Mouse (Mus musculus) embryo, embryonic 10 days (tissue): ENCODE measurements around the gene Hint1.

Experiments used
- DNase-seq: peaks from one replicate; pipeline ENCODE4 v3.0.0-alpha.2; 2015; ENCODE audit warnings: low spot score

Gene Hint1

DNA sequence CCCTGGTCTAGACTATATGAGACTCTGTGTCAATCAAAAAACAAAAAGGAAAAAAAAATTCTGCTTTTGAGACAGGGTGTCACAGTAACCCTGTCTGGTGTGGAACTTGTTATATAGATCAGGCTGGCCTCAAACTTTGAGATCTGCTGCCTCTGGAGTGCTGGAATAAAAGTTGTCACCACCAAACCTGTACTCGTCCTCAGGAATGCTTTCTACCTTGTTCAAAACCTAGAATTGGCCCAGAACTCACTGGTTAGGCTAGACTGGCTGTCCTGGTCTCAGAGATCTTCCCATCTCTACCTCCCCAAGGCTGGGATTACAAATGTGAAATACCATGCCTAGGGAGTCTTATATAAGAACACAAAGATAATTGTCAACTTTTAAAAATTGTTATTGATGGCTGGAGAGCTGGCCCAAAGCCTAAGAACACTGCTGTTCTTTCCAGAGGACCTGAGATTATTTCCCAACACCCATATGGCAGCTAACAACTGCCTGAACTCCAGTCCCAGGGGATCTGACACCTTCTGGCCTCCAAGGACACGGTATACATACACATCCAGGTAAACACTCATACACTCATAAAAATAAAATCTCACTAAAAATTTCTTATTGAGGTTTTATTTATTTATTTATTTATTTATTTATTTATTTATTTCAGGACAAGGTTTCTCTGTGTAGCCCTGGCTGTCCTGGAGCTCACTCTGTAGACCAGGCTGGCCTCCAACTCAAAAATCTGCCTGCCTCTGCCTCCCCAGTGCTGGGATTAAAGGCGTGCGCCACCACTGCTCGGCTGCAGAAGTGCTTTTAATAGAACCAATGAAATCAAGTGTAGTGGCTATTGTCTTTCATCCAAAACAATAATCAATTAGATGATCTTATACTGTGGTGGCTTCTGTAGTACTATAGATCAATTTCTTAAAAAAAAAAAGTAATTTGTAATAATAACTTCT, 4.4 kb upstream of the Hint1 start:
- DNase-seq = no peak

DNA sequence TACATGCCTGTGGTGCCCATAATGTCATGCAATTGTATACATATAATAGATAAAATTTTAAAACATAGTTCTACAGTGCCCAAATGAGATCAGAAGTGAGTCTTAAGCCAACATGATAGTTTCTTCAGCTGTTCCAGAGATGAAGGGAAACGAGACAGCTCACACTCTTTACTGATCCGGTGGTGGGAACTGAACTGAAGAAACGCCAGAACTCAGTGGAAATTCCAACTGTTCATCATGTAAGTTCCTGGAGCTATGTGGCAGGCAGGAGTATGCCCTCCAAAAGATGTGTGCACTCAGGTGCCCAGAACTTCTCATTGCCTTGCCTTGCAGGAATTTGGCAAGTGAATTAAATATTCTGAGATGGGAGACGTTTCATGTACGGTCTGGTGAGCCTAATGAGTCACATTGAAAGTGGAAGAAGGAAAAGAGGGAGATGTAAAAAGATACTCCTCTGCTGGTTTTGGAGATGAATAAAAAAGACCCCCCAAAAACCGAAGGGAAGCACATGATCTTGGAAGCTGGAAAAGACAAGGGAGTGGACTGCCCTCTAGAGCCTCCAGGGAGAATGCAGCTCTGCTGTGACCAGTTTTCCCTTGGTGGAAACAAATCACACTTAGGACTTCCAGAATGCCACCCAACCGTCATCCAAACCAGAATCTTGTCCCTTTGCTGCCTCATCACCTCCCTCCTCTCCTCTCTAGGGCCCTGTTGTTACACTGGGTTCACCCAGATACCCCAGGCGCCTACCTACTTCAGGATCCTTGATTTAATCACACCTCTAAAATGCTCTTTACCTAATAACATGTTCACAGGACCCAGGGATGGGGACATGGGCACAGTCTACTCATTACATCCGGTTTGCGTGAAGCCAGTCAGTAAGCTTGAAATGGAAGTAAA, 3.3 kb upstream of the Hint1 start:
- DNase-seq = peak; percentile 71

DNA sequence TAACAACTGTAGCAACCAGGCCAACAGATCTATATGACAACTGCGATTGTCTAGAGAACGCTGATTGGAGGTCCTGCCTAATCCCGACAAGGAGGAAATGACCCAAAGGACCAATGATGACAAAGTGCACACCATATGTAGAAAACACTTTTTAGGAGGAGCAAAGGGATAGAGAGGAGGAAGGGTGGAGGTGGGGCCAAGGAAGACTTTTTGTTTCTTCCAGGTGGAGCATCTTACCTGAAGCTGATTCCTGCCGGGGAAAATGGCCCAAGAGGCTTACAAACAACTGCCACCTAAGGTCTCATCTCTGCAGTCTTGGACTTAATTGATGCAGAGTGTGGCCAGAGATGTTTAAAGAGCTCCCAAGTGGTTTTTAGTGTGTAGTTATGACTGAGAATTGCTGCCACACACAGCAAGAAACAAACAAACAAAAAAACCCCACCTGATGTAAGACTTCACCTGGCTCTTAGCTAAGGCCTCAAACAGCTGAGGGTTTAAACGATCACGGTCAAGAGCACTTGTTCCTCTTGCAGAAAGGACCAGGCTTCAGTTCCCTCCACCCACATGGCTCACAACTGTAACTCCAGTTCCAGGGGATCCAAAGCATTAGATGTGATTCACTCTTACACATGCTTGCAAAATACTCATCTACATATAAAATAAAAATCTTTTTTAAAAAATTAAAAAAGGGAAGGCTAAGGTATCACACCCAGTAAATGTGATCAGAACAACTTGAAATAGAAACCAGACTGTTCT, 675 bp upstream of the Hint1 start:
- DNase-seq = no peak

DNA sequence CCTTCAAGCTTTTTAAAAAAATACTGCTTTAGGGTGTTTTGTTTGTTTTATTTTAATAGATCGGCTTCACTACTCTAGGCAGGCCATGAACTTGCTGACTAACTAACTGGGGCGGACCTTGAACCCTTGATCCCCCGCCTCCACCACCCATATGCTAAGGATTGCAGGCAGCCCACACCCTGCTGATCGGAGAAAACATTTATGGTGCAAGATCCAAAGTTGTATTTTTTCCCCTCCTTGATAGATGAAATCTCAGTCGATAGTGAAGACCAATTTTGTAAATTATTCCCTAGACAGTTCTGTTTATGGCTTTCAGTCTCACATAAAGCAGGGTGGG, 834 bp downstream of the Hint1 start:
- peak; percentile 63 for DNase-seq

DNA sequence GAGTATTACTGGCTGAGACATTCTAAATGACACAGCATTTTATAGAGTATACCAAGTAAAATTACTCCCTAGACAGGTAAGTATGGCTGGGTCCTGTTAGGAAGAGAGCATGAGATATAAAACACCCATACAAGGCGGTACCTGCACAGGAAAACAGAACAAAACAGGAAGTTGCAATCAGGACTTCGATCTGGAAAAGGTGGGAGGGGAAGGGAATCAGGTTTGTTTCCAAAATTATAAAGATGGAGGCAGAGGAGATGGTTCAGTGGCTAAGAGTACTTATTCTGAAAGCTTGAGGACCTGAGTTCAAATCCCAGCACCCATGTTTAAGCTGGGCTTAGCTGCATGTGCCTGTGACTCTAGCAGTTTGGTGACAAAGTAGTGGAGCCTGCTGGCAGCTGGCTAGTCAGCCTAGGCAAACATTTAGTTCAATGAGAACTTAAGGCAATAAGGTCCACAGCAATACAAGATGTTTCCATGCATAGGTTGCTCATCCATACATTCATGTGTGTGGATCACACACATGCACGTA, 1.8 kb downstream of the Hint1 start:
- DNase-seq = no peak

DNA sequence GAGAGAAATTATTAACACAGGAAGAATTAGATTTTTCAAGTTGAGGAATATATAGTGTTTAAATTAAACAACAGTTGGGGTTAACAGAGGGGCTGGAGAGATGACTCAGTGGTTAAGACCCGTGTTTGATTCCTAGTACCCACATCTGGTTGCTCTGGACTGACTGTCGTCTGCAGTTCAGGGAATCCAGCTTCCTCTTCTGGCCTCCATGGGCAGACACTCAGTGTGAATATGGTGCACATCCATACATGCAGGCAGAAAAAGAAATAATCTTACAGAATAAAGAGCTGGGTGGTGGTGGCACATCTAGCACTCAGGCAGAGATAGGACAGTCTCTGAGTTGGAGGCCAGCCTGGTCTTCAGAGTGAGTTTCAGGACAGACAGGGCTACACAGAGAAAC, 2.3 kb downstream of the Hint1 start:
- no peak for DNase-seq

DNA sequence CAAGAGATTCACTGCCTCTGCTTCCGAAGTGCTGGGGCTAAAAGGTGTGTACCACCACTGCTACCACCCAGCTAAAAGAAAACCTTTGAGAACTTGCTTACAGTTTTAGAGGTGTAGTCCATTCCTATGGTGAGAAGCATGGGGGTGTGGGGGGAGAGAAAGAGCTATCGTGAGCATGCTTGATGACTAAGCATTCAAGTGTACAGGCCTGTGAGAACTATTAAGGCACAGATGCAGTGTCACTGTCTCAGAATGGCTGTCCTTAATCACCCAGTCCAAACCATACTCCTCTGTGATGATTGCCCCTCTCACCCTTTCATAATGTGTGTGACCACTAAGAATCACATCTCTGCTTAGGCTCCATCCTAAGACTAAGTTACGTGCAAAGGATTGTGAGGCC, 3.1 kb downstream of the Hint1 start:
- DNase-seq = no peak

DNA sequence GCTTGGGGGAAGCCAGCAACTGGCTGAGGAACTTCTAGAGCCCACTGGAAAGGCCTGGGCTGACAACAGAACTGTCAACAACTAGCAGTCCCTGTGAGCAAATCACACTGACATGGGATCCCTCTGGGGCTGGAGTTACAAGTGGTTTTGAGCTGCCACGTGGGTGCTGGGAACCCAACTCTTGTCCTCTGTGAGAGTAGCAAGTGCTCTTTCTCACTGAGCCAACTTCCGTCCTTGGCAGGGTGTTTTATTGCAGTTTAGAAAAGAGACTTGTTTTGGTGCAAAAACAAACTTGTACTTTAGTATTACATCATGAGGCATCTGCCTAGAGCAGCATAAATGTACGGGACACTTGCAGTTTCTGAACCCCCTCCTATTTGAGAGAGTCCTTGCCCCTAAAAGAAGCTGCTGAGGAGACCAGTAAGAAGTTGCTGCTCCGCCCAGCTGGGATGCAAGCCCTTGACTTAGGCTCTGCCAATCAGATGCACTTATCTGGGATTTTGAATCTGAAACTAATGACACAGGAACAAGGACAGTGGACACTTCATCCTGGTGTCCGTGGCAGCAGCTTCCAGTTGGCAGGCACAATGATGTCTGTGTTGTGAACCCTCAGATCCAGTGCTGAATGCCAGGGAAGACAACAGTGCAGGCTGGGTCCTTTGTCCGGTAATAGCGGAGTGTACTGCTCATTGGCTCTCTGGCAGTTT, 5.8 kb downstream of the Hint1 start:
- no peak for DNase-seq

DNA sequence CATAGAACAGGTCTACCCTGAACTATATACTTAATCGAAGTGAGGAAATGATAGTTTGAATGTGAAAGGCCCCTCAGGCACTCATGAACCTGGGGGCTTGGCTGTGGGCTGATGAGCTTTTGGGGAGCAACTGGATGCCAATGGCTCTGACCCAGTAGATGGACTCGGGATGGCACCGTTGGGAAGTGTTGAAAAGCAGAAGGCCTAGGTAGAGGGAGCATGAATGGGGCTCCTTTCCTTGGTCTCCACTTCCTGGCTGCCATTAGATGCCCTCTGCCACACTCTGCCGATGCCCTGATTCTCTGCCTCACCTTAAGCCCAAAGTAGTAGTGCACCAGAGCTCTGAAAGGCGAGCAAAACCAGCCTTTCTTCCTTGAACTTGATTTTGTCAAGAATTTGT, 9.8 kb downstream of the Hint1 start:
- no peak for DNase-seq

DNA sequence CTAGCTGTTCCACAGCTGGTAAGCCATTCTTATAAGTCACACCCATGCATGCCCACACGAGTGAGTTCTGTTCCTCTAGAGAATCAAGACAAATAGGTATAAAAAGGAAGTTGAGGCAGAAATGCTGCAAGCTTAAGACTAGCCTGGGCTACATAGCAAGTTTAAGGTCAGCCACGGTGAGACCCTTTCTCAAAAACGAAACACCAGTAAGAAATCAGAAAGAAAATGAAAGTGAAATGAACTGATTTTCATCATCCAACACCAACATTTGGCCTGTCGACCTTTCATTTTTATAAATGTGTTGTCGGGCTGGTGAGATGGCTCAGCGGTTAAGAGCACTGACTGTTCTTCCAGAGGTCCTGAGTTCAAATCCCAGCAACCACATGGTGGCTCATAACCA, 12.7 kb downstream of the Hint1 start:
- DNase-seq = no peak

DNA sequence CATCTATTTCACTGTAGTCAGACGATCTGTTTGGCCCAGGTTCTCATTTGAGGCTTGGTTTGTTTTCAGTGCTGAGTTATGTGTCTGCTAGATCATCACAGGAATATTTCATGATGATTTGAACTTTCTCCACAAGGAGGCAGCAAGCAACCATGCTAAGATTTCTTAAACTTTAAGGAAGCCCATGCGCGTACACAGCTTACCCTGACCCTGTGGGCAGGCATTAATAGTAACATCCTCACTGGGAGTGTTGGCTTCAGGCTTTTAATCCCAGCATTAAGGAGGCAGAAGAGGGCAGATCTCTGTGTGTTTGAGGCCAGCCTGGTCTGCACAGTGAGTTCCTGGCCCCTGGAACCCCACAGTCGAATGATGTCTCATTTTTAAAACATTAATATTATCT, 13.3 kb downstream of the Hint1 start:
- DNase-seq = peak; percentile 87

DNA sequence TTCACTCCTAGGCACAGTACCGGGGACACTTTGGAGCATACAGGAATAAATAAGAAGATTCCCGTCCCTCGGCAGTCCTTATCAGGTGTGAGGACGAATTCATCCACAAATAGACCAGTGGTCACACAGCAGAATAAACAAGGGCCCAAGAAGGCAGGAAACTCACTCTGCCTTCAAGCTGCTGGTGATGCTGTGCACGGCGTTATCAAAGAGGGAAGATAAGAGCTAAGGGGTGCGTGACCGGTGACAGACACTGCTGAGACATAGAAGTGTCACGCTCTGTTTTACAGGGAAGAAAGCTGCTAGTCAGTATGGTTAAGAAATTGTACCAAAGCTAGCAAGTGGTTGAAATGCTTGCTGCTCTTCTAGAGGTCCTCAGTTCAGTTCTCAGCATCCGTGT, 13.7 kb downstream of the Hint1 start:
- no peak for DNase-seq

DNA sequence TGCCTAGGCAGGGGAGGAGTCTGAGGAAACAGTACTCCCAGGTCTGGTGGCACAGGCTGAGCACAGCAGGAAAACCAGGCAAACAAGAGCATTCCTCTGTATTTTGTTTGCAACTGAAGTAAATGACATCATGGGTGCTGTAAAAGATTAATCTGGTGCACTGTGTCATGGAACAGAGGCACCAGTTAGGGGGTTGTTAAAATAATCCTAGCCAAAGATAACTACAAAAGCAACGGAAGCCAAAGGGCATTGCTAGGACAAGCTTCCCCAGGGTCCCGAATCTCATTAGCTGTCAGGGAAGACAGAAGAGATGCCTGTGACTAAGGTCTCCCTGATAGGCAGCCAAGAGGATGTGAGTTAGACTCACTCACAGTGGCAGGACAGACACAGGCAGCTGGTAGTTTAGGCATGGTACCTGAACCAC, 14.9 kb downstream of the Hint1 start:
- DNase-seq = peak; percentile 41

DNA sequence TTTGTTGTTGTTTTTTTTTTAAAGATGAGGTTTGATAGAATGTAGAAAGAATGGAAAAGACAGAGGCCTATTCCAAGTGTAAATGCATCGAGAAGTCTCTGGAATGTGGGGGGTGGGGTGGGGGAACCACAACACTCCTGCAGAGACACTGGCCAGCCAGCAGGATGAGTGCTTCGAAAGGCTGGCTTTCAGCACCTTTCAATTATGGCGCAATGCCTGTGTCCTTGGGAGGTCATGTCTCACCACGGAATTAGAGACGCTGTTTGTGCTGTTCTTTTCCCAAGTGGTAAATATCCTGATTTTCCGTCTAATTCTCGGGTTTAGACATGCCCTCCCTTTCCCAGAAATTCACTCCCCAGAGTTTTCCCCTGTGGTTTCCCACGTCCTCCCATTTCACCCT, 16.5 kb downstream of the Hint1 start:
- peak; percentile 54 for DNase-seq

DNA sequence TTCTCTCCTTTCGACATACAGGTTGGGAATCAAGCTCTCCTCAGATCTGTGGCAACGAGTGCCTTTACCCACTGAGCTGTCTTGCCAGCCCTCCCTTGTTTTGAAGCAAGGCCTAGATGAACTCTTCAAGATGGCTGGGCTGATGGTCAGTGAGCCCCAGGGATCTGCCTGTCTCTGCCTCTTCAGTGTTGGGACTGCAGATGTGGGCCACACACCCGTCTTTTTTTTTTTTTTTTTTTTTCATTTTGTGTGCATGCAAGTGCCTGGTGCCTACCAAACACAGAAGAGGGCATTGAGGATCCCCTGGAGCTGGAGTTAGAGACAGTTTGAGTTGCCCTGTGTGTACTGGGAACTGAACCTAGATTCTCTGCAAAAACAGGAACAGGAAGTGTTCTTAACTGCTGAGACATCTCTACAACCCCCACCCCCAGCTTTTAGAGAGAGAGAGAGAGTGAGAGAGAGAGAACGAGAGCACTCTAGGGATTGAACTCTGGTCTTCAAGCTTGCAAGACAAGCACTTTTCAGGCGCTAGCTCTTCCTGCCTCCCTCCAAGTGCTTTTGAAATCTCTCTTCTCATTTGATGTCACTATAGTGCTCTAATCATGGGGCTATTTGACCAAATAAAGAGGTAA, 18.1 kb downstream of the Hint1 start:
- DNase-seq = no peak

DNA sequence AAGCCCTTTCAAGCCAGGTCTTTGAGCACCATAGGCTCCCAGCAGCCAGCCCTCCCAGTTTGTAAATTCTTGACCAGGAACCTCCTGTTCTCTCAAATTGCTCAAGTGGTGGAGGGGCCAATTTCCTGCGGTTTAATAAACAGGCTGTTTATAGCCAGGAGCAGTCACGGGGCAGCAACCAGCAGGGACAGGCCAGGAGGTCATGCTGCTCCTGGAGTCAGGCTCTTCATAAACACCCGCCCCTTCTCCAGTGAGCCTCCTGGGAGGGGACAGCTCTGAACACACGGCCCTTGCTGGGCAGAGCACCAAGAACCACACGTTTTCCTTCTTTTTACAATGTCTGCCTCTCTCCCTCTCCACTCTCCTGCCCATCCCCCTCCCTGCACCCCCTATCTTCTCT, 18.8 kb downstream of the Hint1 start:
- peak; percentile 64 for DNase-seq

DNA sequence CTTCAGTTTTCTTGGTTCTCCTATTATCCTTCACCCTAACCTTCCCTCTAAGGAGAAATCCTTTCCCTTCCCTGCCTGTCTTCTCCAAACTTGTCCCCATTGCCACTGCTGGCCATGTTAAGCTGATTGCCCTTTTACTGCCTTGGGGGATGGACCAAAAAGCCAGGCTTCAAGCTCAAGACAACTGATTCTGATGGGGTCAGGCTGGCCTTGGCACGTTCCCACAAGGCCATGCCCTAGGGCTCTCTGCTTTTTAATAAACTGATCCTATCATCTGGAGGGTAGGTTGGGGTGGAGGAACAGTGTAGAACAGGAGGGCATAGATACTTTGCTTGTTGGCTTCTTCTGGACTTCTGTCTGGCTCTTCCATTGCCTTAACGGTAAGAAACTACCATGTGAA, 19.2 kb downstream of the Hint1 start:
- no peak for DNase-seq

DNA sequence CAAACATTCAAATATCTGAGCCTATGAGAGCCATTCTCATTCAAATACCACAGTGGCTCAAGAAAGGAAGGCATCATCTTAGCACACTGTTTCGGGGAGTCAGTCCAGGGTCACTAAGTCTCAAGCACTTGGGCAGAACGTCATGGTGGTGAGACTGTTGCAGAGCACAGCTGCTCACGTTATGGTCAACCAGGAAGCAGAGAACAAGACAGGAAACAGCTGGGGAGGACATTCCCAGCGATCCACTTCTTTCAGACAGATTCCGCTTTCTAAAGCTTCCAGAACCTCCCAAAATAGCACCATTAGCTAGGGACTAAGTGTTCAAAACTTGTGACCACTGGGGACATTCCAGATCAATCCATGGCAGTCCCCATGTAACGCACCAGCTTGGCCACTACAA, 21.7 kb downstream of the Hint1 start:
- DNase-seq = no peak

DNA sequence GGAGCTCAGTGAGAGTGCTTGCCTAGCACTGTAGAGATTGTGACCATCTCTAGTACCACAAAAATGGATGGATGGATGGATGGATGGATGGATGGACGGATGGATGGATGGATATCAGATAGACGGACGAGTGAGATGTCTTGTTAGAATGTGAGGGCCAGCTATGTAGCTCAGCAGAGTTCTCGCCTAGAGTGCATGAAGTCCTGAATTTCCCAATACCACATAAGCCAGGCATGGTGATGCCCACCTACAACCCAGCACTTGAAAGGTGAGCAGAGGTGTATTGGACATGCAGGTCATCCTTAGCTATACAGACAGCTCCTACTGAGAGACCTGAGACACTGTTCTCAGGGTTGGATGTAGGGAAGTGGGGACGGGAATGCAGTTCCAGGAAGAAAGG, 25.2 kb downstream of the Hint1 start:
- DNase-seq = no peak

DNA sequence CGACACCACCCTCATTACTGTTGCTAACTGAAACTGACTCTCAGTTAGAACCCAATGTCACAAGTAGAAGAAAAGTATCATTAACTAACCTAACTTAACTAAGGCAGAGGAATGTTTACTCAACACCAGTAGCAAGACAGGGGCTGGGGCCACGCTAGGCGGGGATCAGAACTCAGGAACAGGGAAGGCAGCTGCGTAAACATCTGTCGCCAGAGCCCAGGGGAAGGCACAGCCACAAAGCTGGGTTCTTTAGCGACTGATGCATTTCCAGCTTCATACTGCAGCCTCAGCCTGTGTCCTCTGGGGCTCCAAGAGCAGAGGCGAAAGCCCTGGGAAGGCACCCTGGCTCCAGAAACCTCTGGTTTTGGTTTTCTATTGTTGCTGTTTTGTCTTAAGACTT, 25.9 kb downstream of the Hint1 start:
- no peak for DNase-seq

DNA sequence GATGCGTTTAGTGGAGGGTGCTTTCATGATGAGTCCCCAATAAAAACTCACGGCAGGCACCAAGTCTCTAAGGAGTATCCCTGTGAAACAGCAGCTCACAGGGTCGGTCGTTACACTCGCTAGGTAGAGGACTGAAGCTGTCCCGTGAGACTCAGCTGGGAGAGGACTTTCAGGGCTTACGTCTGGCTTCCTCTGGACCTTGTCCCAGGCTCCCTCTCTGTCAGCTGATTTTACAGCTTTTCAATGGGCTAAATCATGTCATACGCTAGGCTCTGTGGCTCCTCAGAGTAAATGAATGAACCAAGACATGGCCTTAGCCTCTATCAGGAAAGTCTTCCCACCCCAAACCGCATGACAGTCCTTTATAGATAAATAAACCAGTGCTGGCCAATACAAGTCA, 28.4 kb downstream of the Hint1 start:
- DNase-seq = no peak
